Mouse (Mus musculus) olfactory bulb, adult 2 months (tissue): Measurements from ENCODE around the gene Myf6. TPM values are rescaled to one million over a fixed set of nuclear protein-coding genes. Genes with fewer than 3 reads are reported as not detected.

Source experiments
- H3K27ac ChIP-seq: fragments of 200-500 bp; 2 replicates; pipeline ENCODE4 v1.5.1; 2012; ENCODE audit warnings: low read depth, low read length; ENCODE audit not compliant: insufficient read depth
- H3K4me1 ChIP-seq: fragments of 200-500 bp; 2 replicates; pipeline ENCODE4 v1.6.1; 2012; ENCODE audit warnings: low read length; ENCODE audit not compliant: control insufficient read depth, insufficient read depth
- H3K4me3 ChIP-seq: fragments of 200-500 bp; 2 replicates; pipeline ENCODE4 v1.5.1; 2012; ENCODE audit warnings: mild to moderate bottlenecking, low read depth, low read length, moderate library complexity; ENCODE audit not compliant: insufficient read depth
- CTCF ChIP-seq: fragments of 200-500 bp; IDR thresholded peaks from 2 replicates; pipeline ENCODE4 v1.5.1; 2012; ENCODE audit warnings: low read depth, mild to moderate bottlenecking, low read length, moderate library complexity; ENCODE audit not compliant: insufficient read depth
- POLR2A ChIP-seq: fragments of 200-500 bp; IDR thresholded peaks from 2 replicates; pipeline ENCODE4 v1.6.1; 2012; ENCODE audit warnings: mild to moderate bottlenecking, low read depth, low read length, moderate library complexity; ENCODE audit not compliant: insufficient read depth
- WGBS: fragments of 180-500 bp; shearing (Covaris S2); methylation state at CpG from one replicate; pipeline ENCODE4 v1.1.7; 2018; 5-methylcytosine and 5-hydroxymethylcytosine counted together
- polyA plus RNA-seq: library from polyadenylated mRNA; stranded (reverse); fragments of >200 nt; gene quantifications from 2 replicates; pipeline ENCODE4 v1.2.4, GENCODE M21; 2012; ENCODE audit warnings: low replicate concordance; ENCODE audit not compliant: missing spikeins, insufficient read depth, insufficient read length

Myf6 gene
- polyA plus RNA-seq, result not detected in 2 replicates

DNA sequence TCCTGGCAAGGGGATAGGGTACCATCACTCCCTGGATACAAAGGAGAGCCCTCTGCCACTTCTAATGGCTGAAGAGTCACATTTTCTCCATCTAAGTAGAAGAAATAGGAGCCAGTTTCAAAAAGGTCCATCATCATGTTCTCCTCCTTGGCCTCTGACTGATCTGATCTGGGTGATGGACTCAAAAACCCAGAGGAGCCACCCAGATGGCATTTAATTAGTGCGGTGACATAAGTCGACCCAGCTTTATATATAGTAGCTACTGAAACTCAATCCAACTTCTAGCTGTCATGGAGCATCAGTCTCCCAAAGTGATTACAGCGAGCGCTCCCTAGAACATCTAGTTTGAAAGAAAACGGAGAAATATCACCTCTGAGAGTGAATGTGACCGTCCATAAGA lies at the start of gene Myf6:
Myf6 (minus strand) TSS at position 170 of the 400 bp plus-strand sequence.
- TF ChIP-seq CTCF, result no peak
- TF ChIP-seq POLR2A, result no peak
- H3K4me3 ChIP-seq, result peak within 1 kb of the TSS; percentile 32; the same call in 1 of the 2 replicates
- 96% methylated on average over 6 of the region's 6 CpGs for WGBS
- peaks cover 5% of the 10 kb centered on the region; the same call in 1 of the 2 replicates for H3K4me1 ChIP-seq
- no peak within 1 kb of the TSS for H3K27ac ChIP-seq

DNA sequence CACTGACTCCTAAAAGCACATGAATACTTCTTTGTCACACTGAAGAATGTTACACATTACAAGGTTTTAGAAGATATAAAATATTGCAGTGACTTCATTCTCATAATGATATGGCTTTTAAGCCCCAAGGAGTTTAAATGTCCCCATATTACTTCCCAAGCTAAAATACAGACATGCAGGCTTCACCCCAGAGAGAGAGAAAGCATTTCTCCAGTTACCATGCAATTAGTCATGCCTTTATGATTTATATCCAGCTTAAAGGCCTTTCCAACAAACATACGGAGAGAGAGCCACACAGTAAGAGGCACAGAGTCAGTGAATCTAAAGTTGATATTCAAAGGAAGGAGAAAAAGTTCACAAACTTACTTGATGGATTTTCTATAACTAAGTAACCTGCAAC lies 48.5 kb upstream of the Myf6 start:
- 67% methylated on average over 1 of the region's 1 CpGs for WGBS
- H3K4me1 ChIP-seq, result no peaks in the 10 kb centered on the region
- H3K27ac ChIP-seq, result no peak overlapping the region
- no peak overlapping the region for H3K4me3 ChIP-seq
- TF ChIP-seq CTCF (no peak), POLR2A (no peak)

DNA sequence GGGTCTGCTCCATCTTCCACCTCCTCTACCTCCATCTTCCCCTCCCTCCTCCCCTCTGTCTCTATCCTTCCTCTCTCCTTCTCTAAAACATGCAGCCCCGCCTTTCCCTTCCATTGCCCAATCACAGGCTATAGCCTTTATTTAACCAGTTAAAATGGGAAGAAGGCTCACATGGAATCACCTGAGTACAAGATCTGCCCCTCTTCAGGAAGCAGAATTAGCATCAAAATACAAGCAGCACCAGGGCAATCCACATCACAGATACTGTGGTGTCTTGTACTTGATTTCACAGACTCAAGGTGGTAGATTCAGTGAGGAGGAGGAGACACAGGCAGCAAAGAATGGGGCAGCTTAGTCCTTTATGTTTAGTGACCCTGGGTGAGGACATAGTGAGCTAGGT lies 34.2 kb upstream of the Myf6 start:
- no peaks in the 10 kb centered on the region for H3K4me1 ChIP-seq
- TF ChIP-seq POLR2A, result no peak
- no peak for TF ChIP-seq CTCF
- WGBS, result 73% methylated on average over 1 of the region's 1 CpGs
- H3K27ac ChIP-seq, result no peak overlapping the region
- H3K4me3 ChIP-seq, result no peak overlapping the region

DNA sequence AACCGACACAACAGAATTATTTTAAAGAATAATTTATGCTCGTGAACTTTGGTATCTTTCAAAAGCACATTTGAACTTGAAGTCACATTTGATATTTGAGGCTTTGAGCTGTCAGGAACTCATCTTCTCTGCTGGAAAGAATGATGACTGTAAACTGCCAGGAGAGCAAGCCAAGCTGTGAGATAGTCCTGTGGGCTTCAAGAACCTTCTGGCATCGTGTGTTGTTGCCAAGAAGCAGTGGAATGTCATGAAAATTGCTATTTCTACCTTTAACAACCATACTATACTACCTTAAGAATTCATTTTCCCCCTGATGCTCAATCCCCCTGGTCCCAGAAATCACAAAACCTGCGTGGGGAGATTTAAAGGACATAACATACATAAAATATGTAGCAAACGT lies 24.7 kb upstream of the Myf6 start:
- Histone ChIP-seq H3K27ac (no peak overlapping the region), H3K4me3 (no peak overlapping the region), H3K4me1 (no peaks in the 10 kb centered on the region)
- WGBS, result 82% methylated on average over 5 of the region's 5 CpGs
- TF ChIP-seq CTCF (no peak), POLR2A (no peak)

DNA sequence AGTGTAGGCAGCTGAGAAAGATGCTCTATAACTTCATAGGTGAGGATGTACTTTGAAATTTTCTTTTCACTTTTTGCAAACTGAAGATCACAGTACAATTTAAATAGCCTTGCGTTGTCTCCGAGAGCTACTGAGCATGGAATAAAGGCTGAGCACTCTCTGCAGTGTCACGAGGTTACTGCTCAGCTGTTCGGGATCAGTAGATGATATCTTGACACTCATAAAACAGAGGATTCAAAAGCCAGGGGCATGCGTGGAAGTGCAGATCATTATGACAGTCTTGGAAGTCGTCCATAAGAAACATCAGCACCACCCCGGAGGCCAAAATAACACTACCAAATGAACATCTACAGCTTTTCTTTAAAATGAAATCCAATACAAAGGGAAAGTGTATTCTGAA lies 22.1 kb upstream of the Myf6 start:
- H3K4me3 ChIP-seq, result no peak overlapping the region
- no peak for TF ChIP-seq POLR2A
- TF ChIP-seq CTCF, result no peak
- H3K4me1 ChIP-seq, result no peaks in the 10 kb centered on the region
- 85% methylated on average over 7 of the region's 7 CpGs for WGBS
- no peak overlapping the region for H3K27ac ChIP-seq

DNA sequence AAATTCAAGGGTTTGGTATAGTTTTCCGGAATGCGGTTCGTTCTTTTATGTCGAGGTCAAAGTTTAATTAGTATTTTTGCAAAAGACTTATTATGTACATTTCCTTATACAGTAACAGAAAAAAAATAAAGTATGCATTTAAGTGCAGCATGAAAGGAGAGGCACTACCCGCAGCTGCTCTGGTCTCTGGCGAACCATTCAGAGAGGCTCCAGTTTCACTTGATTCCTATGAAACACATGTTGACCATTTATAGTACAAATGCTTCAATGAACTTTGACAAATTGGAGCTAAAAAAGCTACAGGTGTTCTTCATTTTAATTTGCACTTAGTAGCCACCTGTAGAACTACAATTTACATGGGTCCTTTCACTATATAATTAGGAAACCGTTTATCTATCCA lies 20.2 kb upstream of the Myf6 start:
- H3K4me3 ChIP-seq, result no peak overlapping the region
- H3K4me1 ChIP-seq, result no peaks in the 10 kb centered on the region
- WGBS, result 72% methylated on average over 7 of the region's 7 CpGs
- TF ChIP-seq POLR2A (no peak), CTCF (no peak)
- no peak overlapping the region for H3K27ac ChIP-seq

DNA sequence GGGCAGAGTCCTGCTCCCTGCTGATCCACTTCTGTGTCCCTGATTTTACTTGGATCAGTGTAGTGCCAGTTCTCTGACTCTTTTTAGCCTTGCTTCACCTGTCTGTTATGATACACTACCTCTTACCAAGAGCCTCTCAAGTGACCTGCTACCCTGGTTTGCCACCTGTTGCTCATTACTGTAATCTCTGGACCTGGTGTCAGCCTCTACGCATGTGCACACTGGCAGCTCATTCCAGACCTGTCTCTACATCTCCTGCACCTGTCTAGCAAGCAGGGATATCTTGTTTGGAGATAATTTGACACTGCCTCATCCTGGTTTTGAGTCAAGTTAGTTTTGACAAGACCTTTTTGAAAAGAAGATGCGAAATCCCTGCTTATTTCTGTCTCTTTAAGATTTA lies 11.9 kb upstream of the Myf6 start:
- H3K4me1 ChIP-seq, result no peaks in the 10 kb centered on the region
- no peak overlapping the region for H3K27ac ChIP-seq
- TF ChIP-seq CTCF (no peak), POLR2A (no peak)
- 94% methylated on average over 2 of the region's 2 CpGs for WGBS
- no peak overlapping the region for H3K4me3 ChIP-seq

DNA sequence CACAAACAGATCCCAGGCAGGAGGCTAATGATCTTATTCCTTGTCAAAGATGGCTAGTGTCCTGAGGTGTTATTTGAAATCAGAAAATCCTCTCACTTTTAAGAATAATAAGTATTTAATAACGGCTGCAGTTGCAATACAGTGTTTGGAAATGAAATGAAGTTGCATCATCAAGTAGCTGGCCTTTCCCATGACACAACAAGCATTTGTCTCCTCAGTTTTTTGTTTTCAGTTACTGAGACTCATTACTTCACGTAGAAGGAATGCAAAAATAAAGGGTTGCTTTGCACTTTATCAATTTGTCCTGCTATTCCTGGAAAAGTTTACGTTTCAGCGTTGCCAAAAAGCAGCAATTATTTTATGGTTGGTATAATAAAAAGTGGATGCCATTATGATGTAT lies 8.9 kb upstream of the Myf6 start:
- Histone ChIP-seq H3K27ac (no peak overlapping the region), H3K4me1 (no peaks in the 10 kb centered on the region), H3K4me3 (no peak overlapping the region)
- TF ChIP-seq CTCF, result no peak
- no peak for TF ChIP-seq POLR2A
- WGBS, result 68% methylated on average over 4 of the region's 4 CpGs

DNA sequence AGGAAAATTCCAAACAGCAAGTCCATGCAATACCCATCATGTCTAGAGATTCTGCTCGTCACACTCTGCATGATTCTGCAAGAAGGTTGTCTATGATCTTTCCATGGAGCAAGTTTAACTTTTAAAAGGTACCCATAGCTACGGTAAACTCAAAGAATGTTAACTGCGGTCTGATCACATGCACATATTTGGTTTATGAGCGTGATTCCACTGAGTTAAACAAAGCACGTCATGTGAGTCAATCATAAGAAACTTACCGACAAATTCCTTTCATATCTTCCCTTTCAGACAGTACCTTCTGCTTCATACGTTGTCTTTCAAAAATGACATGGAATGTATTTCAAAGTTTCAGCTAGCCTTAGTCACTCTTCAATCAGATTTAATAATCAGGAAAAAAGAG lies 7.7 kb upstream of the Myf6 start:
- WGBS, result 94% methylated on average over 7 of the region's 7 CpGs
- Histone ChIP-seq H3K27ac (no peak overlapping the region), H3K4me1 (no peaks in the 10 kb centered on the region), H3K4me3 (no peak overlapping the region)
- TF ChIP-seq CTCF, result no peak
- TF ChIP-seq POLR2A, result no peak

DNA sequence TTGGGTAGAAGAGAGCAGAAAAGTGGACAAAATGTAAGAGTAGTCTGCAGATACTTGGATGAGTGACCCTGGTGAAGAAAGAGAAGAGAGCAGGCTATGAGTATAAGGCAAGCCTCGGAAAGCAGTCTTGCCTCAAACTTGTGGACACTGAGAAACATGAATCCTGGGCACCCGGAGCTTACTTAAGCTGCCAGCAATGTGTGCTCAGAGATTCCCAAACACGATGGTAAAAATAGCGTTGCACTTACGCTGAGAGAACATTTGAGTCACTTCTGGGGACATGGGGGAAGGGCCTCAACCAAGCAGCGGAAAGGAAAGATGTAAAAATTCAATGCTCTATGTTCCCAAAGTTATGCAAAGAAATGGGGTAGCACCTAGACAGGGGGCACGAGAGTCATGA lies 5.1 kb upstream of the Myf6 start:
- no peak overlapping the region for H3K4me3 ChIP-seq
- TF ChIP-seq POLR2A, result no peak
- TF ChIP-seq CTCF, result no peak
- no peaks in the 10 kb centered on the region for H3K4me1 ChIP-seq
- WGBS, result 50% methylated on average over 7 of the region's 7 CpGs
- no peak overlapping the region for H3K27ac ChIP-seq
